Mouse (Mus musculus) MEL (cell line): ENCODE measurements around the gene Myo9b.

Source experiments
- CHD2 ChIP-seq: IDR thresholded peaks from 2 replicates; pipeline ENCODE4 v1.6.1; 2011; ENCODE audit warnings: low read length, improper control_type of control experiment
- CTCF ChIP-seq, 3 experiments: IDR thresholded peaks in 2 of 3; conservative IDR thresholded peaks in 1 of 3; 2 replicates each; pipeline ENCODE4 v1.5.1; 2011 to 2012; ENCODE audit warnings: low read length in 3 of 3, low read depth in 2 of 3, mild to moderate bottlenecking in 2 of 3, improper control_type of control experiment in 1 of 3, inconsistent platforms in 1 of 3, mixed read lengths in 1 of 3, moderate library complexity in 1 of 3; ENCODE audit not compliant: control insufficient read depth in 1 of 3, insufficient read depth in 1 of 3, poor library complexity in 1 of 3, severe bottlenecking in 1 of 3
- ETS1 ChIP-seq: IDR thresholded peaks from 2 replicates; pipeline ENCODE4 v1.6.1; 2012; ENCODE audit warnings: low read depth, mild to moderate bottlenecking, inconsistent platforms, low read length, improper control_type of control experiment, moderate library complexity
- MAFK ChIP-seq: IDR thresholded peaks from 2 replicates; pipeline ENCODE4 v1.6.1; 2011; ENCODE audit warnings: low read depth, mild to moderate bottlenecking, low read length, improper control_type of control experiment, borderline replicate concordance
- MYB ChIP-seq: IDR thresholded peaks from 2 replicates; pipeline ENCODE4 v1.6.1; 2011; ENCODE audit warnings: mild to moderate bottlenecking, low read depth, low read length, improper control_type of control experiment
- MYC ChIP-seq: IDR thresholded peaks from 2 replicates; pipeline ENCODE4 v1.6.1; 2011; ENCODE audit warnings: low read depth, mild to moderate bottlenecking, low read length, improper control_type of control experiment, moderate library complexity
- RCOR1 ChIP-seq: IDR thresholded peaks from 2 replicates; pipeline ENCODE4 v1.6.1; 2012; ENCODE audit warnings: low read depth, mild to moderate bottlenecking, inconsistent platforms, low read length, improper control_type of control experiment
- SIN3A ChIP-seq: IDR thresholded peaks from 2 replicates; pipeline ENCODE4 v1.6.1; 2012; ENCODE audit warnings: low read length, improper control_type of control experiment, inconsistent platforms
- USF1 ChIP-seq: IDR thresholded peaks from 2 replicates; pipeline ENCODE4 v1.6.1; 2014; ENCODE audit warnings: low read depth, mild to moderate bottlenecking, inconsistent platforms, low read length, improper control_type of control experiment, moderate library complexity

DNA sequence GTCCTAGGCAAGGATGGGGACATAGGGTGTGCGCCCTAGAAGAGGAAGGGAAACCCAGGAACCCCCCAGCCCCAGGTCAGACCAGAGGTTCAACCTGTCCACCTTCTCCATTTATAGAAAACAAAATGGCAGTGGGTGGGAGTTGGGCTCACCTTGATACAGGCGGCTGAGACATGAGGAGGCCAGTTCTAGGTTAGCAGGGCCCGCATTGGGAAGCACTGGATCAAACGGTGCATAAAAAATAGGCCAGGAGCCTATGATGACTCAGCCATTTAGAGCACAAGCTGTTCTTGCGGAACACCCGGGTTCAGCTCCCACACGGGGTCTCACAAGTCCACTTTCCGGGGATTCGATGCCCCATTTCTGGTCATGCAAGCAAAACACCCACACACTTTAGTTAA, 132.4 kb downstream of the Myo9b start:
- no peak for TF ChIP-seq MYB
- TF ChIP-seq USF1: no peak
- no peak for TF ChIP-seq CHD2
- no peak; the same call in 1 of the 2 replicates for TF ChIP-seq RCOR1
- no peak for TF ChIP-seq SIN3A
- TF ChIP-seq ETS1: no peak; the same call in 1 of the 2 replicates
- no peak; the same call in 1 of the 2 replicates for TF ChIP-seq MAFK
- no peak for TF ChIP-seq CTCF (IDR thresholded peaks at IDR 0.05 in 2 of 3, conservative IDR thresholded peaks at IDR 0.05 in 1 of 3; ENCODE audit: control insufficient read depth in 1 of 3, insufficient read depth in 1 of 3, low read depth in 2 of 3, low read length in 3 of 3, poor library complexity in 1 of 3, severe bottlenecking in 1 of 3)
- no peak for TF ChIP-seq MYC
